Mouse (Mus musculus) left cerebral cortex, adult 11 months (tissue): ENCODE data around the gene Gm13276.
"Not testable (repeated sequence)": the region's sequence is repeated elsewhere in the genome, so short reads cannot be mapped to it uniquely, and the experiment has no call there.

Experiments used
- DNase-seq: peaks from one replicate; pipeline ENCODE4 v3.0.0; 2022; ENCODE audit warnings: low spot score

The Gm13276 gene

DNA sequence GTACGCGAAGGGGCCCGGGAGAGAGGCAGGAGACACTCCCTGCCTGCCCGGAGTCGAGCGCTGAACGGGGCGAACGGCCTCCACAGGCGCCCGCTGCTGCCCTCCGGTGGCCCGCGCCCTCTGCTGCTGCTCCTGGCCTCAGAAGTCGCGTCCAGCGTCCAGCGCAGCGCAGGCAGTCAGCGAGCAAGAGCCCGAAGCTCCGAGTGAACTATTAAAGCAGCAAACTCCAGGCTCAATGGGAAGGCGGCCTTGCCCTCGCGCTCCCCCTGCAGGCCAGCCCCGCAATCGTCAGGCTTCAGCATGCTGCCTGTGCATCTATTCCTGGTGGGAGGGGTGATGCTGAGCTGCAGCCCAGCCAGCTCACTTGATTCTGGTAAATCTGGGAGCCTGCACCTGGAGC is at the start of gene Gm13276:
TSS of gene Gm13276 (plus strand) at position 301 of the 400 bp plus-strand sequence.
- not testable (repeated sequence) for DNase-seq

- no peak for DNase-seq
Observed at GRCm38 (mm10) chr4:88738480-88738879, 47.0 kb upstream of the Gm13276 start.

DNA sequence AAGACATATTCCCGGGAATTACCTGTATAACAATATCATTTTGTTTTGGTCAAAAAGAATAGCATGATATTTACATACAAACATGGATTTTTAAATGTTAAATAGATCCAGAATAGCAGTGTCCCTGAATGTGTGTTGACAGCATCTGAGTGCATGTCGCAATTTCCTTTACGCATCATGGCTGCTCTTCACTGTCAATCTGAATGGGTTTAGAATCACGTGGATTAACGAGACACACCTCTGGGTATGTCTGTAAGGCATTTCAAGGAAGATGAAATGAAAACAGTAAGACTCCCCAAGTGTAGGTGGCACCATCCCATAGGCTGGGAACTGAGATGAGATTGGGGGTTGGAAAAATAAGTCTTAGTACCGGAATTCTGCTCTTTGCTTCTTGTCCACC is 46.5 kb upstream of the Gm13276 start:
- DNase-seq = no peak

DNA sequence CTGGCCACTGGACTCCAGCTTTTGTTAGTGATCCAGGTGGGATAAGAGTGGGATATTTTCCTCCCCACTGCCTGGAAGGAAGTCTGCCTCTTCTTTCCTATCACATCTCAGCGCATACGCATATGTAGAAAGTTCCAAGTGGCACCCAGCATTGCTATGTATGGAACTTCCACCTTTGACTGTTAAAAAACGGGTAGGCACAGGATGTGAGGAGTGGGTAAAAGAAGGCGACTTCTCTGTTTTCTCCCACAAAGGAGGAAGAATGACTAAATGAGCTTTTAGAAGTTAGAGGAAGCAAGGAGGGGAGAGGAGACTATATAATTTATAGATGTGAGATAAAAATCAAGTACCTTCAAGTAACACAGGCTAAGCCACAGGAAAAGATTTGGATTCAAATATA is 44.1 kb upstream of the Gm13276 start:
- no peak for DNase-seq

DNA sequence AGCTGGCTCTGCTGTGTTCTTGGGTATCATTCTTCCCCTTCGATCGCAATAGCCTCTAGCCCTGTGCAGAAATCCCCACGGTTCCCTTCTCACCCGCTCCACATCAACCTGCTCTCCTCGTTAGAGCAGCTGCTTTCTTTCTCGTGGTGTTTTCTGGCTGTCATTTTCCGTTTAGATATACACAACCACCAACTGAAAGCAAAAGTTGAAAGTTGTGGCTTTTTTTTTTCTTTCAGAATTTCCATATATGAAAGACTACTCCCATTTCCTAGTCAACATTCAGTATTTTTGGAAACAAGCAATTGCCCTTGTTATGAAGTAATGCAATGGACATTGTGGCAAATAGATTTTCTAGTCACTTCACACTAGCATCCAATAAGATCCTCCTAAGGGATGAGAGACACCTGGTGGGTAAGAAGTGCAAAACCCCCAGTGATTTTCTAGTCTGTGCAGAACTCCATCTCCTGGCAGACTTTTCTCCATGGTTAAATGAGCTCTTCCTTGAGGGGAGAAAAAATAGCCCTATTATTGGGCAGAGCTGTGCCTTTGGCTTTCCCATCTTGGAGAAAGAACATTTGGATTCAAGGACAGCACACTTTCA is 42.6 kb upstream of the Gm13276 start:
- DNase-seq = no peak

- DNase-seq = no peak
Observed at GRCm38 (mm10) chr4:88744207-88744606, 41.3 kb upstream of the Gm13276 start.

DNA sequence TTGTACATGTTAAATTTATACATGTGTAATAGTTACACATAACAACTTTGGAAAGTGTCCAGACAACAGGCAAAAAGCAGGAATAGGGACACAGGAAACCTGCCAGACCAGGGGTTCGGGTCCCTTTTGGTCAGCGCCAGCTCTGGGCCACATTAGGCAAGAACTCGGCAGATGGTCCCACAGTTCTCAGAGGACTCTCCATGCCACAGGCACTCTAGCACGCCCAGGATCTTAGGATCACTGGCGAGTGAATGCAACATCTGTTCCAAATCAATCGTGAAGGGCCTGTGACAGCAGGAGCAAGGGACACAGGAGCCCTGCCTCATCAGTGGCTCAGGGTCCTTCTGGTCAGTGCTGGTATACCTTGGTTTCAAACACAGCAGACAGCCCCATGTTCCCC is 35.6 kb upstream of the Gm13276 start:
- no peak for DNase-seq

- peak; percentile 61 for DNase-seq
Observed at GRCm38 (mm10) chr4:88754818-88755340, 30.6 kb upstream of the Gm13276 start, which contains the start of gene Gm13271. Gene Gm13271 (plus strand): TSS chr4:88754868.

- DNase-seq = not testable (repeated sequence)
Observed at GRCm38 (mm10) chr4:88756581-88757513, 28.7 kb upstream of the Gm13276 start.

- peak; percentile 89 for DNase-seq
Observed at GRCm38 (mm10) chr4:88757628-88758031, 27.9 kb upstream of the Gm13276 start.

GRCm38 (mm10) chr4:88758751-88759150 is 26.8 kb upstream of the Gm13276 start:
- not testable (repeated sequence) for DNase-seq

GRCm38 (mm10) chr4:88759610-88760268 is 25.8 kb upstream of the Gm13276 start, which contains the start of gene Gm13283:
Gene Gm13283 (plus strand): TSS chr4:88760119.
- not testable (repeated sequence) for DNase-seq

GRCm38 (mm10) chr4:88760431-88760830 is 25.1 kb upstream of the Gm13276 start:
- not testable (repeated sequence) for DNase-seq

DNA sequence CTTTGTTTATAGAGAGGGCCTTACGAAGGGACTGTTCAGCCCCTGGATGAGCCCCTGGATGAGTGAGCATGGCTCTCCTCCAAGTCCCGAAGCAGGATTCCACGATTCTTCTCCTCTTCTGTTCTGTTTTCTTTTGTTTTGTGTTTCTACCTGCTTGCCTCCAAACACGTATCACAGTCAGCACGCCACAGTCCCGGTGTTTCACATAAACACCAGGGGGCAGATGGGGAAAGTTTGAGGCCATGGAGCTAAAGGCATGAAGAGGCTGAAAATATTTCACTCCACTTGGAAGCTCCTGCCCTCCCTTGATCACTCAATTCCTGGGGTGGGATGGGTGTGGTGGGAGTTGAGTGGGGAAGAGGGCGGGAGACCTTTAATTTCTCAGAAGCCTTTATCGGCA is 23.7 kb upstream of the Gm13276 start:
- peak; percentile 67 for DNase-seq

GRCm38 (mm10) chr4:88762341-88762740 is 23.2 kb upstream of the Gm13276 start:
- not testable (repeated sequence) for DNase-seq

- not testable (repeated sequence) for DNase-seq
Observed at GRCm38 (mm10) chr4:88763384-88764018, 22.0 kb upstream of the Gm13276 start.

DNA sequence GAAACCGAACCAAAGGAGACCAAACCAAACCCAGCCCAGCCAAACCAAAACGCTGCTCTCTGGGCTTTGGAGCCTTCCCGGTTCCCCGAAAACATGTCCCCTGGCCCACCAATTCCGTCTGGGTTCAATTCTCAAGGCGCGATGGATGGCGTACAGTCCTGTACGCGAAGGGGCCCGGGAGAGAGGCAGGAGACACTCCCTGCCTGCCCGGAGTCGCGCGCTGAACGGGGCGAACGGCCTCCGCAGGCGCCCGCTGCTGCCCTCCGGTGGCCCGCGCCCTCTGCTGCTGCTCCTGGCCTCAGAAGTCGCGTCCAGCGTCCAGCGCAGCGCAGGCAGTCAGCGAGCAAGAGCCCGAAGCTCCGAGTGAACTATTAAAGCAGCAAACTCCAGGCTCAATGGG is 12.0 kb upstream of the Gm13276 start, which contains the start of gene Gm13290:
TSS of gene Gm13290 (plus strand) at position 301 of the 400 bp plus-strand sequence.
- not testable (repeated sequence) for DNase-seq

DNA sequence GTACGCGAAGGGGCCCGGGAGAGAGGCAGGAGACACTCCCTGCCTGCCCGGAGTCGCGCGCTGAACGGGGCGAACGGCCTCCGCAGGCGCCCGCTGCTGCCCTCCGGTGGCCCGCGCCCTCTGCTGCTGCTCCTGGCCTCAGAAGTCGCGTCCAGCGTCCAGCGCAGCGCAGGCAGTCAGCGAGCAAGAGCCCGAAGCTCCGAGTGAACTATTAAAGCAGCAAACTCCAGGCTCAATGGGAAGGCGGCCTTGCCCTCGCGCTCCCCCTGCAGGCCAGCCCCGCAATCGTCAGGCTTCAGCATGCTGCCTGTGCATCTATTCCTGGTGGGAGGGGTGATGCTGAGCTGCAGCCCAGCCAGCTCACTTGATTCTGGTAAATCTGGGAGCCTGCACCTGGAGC is 8.9 kb upstream of the Gm13276 start, which contains the start of gene Gm13289:
TSS of gene Gm13289 (plus strand) at position 301 of the 400 bp plus-strand sequence.
- not testable (repeated sequence) for DNase-seq

DNA sequence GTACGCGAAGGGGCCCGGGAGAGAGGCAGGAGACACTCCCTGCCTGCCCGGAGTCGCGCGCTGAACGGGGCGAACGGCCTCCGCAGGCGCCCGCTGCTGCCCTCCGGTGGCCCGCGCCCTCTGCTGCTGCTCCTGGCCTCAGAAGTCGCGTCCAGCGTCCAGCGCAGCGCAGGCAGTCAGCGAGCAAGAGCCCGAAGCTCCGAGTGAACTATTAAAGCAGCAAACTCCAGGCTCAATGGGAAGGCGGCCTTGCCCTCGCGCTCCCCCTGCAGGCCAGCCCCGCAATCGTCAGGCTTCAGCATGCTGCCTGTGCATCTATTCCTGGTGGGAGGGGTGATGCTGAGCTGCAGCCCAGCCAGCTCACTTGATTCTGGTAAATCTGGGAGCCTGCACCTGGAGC is 6.0 kb upstream of the Gm13276 start, which contains the start of gene Gm13272:
TSS of gene Gm13272 (plus strand) at position 301 of the 400 bp plus-strand sequence.
- not testable (repeated sequence) for DNase-seq

DNA sequence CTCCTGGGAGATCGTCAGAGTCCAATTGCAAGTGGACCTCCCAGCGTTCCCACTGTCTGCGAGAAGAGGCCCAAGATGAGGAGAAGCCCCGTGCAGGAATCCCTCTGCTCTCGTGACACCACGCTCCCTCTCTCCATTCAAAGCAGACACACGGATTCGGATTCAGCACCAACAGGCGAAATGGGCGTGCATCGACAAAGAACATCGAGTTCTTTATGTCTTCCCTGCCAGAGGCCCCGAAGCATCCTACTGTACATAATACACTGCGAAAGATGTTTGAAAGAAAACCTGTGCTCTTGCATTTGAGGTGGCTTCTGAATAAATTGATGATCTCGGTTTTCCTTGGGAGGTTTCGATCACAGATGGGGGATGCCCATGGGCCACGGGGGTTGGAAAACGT is 5.2 kb upstream of the Gm13276 start:
- not testable (repeated sequence) for DNase-seq

- not testable (repeated sequence) for DNase-seq
Observed at GRCm38 (mm10) chr4:88781831-88782230, 3.7 kb upstream of the Gm13276 start, which contains the start of gene Ifnz. Gene Ifnz (plus strand): TSS chr4:88782131.
